Mouse (Mus musculus): ENCODE data around the gene Galk1.

- TF ChIP-seq CTCF (IDR thresholded peaks at IDR 0.05; ENCODE audit: low read depth) (no peak), EP300 (optimal IDR thresholded peaks at IDR 0.05) (peak; percentile 96)
These were observed 11.9 kb upstream of the Galk1 start for GRCm38 (mm10) chr11:116024356-116024808.
